Comparison of ENCODE assay signal across 10 mouse cellular contexts in the genomic region with DNA sequence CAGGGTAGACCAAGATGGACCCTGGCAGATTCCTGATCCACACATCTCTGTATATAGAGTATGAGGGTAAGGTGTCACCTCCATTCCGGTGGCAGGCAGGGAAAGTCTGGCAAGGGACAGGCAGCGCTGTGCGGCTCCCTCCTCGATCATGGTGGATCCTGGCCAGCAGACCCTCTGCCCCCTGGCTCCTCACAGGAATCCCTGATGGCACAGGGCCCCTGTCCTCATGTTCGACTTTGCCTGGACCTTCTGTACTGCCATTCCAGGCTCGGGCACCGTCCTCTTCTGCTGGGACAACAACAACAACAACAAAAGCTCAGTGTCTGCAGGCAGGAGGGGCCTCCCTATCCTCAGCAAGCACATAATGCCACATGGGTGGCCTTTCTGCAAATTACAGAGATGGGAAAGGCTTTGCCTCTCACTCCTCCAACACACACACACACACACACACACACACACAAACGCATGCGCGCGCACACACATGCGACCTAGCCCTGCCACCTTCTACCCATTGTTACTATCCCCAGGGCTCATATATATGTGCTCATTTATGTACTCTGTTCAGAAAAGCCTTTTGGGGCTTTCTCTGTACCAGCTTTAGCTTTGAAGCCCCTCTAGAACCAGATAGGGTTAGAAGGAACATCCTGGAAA. TPM values are rescaled to one million over a fixed set of nuclear protein-coding genes. Genes with fewer than 3 reads are reported as not detected.
DNase-seq lines count a peak whose midpoint lies in the region; ATAC-seq and TF ChIP-seq lines count a peak whose summit lies in the region.
"Had no signal": no experiment of that assay in that cellular context is flagged by ENCODE, and none has a peak within 500 bp of the region (broad histone marks: within the 10 kb centered on the region; RNA-seq: fewer than 3 reads in every experiment).

No protein-coding gene starts in this region.

- H3K4me1 ChIP-seq in forebrain, embryonic 16.5 days (replicated peaks; ENCODE audit: control insufficient read depth, insufficient read depth, low read length) = peaks cover 55% of the 10 kb centered on the region
- peaks cover 63% of the 10 kb centered on the region for H3K4me1 ChIP-seq in midbrain, embryonic 10.5 days
- H3K4me1 ChIP-seq in olfactory bulb, adult 2 months (ENCODE audit: control insufficient read depth, insufficient read depth, low read length) = peaks cover 49% of the 10 kb centered on the region
- H3K4me1 ChIP-seq in cerebellum, adult 2 months (ENCODE audit: control insufficient read depth, insufficient read depth, low read length) = peaks cover 14% of the 10 kb centered on the region
- H3K4me1 ChIP-seq: heart, embryonic 15.5 days had no signal

- TF ChIP-seq CTCF in olfactory bulb, adult 2 months (IDR thresholded peaks at IDR 0.05; ENCODE audit: insufficient read depth, low read depth, low read length) = no peak
- TF ChIP-seq CTCF in cerebellum, adult 2 months (IDR thresholded peaks at IDR 0.05; ENCODE audit: borderline replicate concordance, insufficient read depth, low read depth, low read length) = no peak

- peak; percentile 56 for ATAC-seq in forebrain, embryonic 16.5 days

- no peak for TF ChIP-seq POLR2A in olfactory bulb, adult 2 months (IDR thresholded peaks at IDR 0.05; ENCODE audit: insufficient read depth, low read depth, low read length)
- TF ChIP-seq POLR2A in cerebellum, adult 2 months (IDR thresholded peaks at IDR 0.05; ENCODE audit: borderline replicate concordance, insufficient read depth, low read length) = no peak

- no peaks in the 10 kb centered on the region for H3K9me3 ChIP-seq in forebrain, embryonic 16.5 days (ENCODE audit: control insufficient read depth, low read length)
- no peaks in the 10 kb centered on the region for H3K9me3 ChIP-seq in midbrain, embryonic 10.5 days (replicated peaks)
- H3K9me3 ChIP-seq: heart, embryonic 15.5 days had no signal

- H3K36me3 ChIP-seq in forebrain, embryonic 16.5 days (ENCODE audit: control insufficient read depth, insufficient read depth) = peaks cover 10% of the 10 kb centered on the region
- peaks cover 86% of the 10 kb centered on the region for H3K36me3 ChIP-seq in midbrain, embryonic 10.5 days

- H3K27me3 ChIP-seq in forebrain, embryonic 16.5 days (replicated peaks; ENCODE audit: control insufficient read depth, insufficient read depth, low read length) = no peaks in the 10 kb centered on the region
- 0 out of 2 replicates have a peak, but pooled peaks cover 4% of the 10 kb centered on the region for H3K27me3 ChIP-seq in midbrain, embryonic 10.5 days (ENCODE audit: low read depth, poor library complexity, severe bottlenecking)
- no peaks in the 10 kb centered on the region for H3K27me3 ChIP-seq in cerebellum, adult 2 months (ENCODE audit: control insufficient read depth, insufficient read depth, low read length)

- peak overlapping the region; percentile 46 for H3K9ac ChIP-seq in forebrain, embryonic 16.5 days (replicated peaks; ENCODE audit: low read depth, low read length)
- H3K9ac ChIP-seq: heart, embryonic 15.5 days had no signal

- peak overlapping the region; percentile 35 for H3K4me3 ChIP-seq in forebrain, embryonic 16.5 days (replicated peaks; ENCODE audit: low read length)
- peak overlapping the region; percentile 47 for H3K4me3 ChIP-seq in midbrain, embryonic 10.5 days
- H3K4me3 ChIP-seq in olfactory bulb, adult 2 months (ENCODE audit: insufficient read depth, low read depth, low read length) = no peak overlapping the region
- no peak overlapping the region for H3K4me3 ChIP-seq in cerebellum, adult 2 months (replicated peaks; ENCODE audit: insufficient read depth, low read depth, low read length)
- H3K4me3 ChIP-seq: heart, embryonic 15.5 days had no signal

- peak overlapping the region; percentile 97 for H3K27ac ChIP-seq in forebrain, embryonic 16.5 days (ENCODE audit: low read length)
- H3K27ac ChIP-seq in midbrain, embryonic 10.5 days (replicated peaks) = peak overlapping the region; percentile 97
- peak overlapping the region; percentile 87 for H3K27ac ChIP-seq in olfactory bulb, adult 2 months (ENCODE audit: insufficient read depth, low read depth, low read length)
- H3K27ac ChIP-seq in cerebellum, adult 2 months (ENCODE audit: insufficient read depth, low read length) = no peak overlapping the region
- H3K27ac ChIP-seq: heart, embryonic 15.5 days had no signal

- H3K4me2 ChIP-seq in forebrain, embryonic 16.5 days (ENCODE audit: low read length) = peak overlapping the region; percentile 60
- H3K4me2 ChIP-seq: heart, embryonic 15.5 days had no signal

- WGBS in forebrain, embryonic 16.5 days = 9% methylated on average over 12 of the region's 12 CpGs
- 61% methylated on average over 12 of the region's 12 CpGs for WGBS in midbrain, embryonic 10.5 days
- WGBS in olfactory bulb, adult 2 months = 37% methylated on average over 12 of the region's 12 CpGs
- WGBS in cerebellum, adult 2 months = 44% methylated on average over 12 of the region's 12 CpGs

- DNase-seq in right cerebral cortex, adult 2 months (ENCODE audit: low spot score in 2 of 2) = peak; percentile 29 to 47
- no peak for DNase-seq in right cerebral cortex, postnatal 36 days (ENCODE audit: low spot score in 2 of 2)
- peak; percentile 56 for DNase-seq in midbrain, embryonic 10.5 days (ENCODE audit: low spot score)
- DNase-seq in adrenal gland, adult 8-10 months = no peak
- no peak for DNase-seq in cerebellum, adult 2 months
- DNase-seq in ovary, postnatal 10 days (ENCODE audit: low spot score) = no peak
- DNase-seq: kidney, adult 9 months had no signal

RNA-seq across cellular contexts. Expression of a gene that starts 7.6 kb away (rescaled TPM):
- polyA plus RNA-seq in forebrain, embryonic 16.5 days (2015; fragmentation: Nextera tagmentation; extraction: Ambion mirVana) = 52.3 and 59.8 TPM in 2 replicates
- 5.1 and 8.4 TPM in 2 replicates for polyA plus RNA-seq in midbrain, embryonic 10.5 days (2016; fragmentation: Nextera tagmentation; extraction: Ambion mirVana)
- not detected in 2 replicates for polyA plus RNA-seq in olfactory bulb, adult 2 months (2012; ENCODE audit: insufficient read depth, insufficient read length, low replicate concordance, missing spikeins)
- 10 to 100 TPM in 1 of 4 experiments, 1 to 10 TPM in 3; 4.4 to 10.2 (median 7.1) TPM for total RNA-seq in adrenal gland, adult 8-10 months (2022)
- polyA plus RNA-seq in cerebellum, adult 2 months (2012; rRNA removed) = 59.1 and 60.7 TPM in 2 replicates

RNA-seq across cellular contexts. Expression of a gene that starts 11.8 kb away (rescaled TPM):
- 69.1 and 72.2 TPM in 2 replicates for polyA plus RNA-seq in forebrain, embryonic 16.5 days (2015; fragmentation: Nextera tagmentation; extraction: Ambion mirVana)
- polyA plus RNA-seq in midbrain, embryonic 10.5 days (2016; fragmentation: Nextera tagmentation; extraction: Ambion mirVana) = 75.6 and 75.8 TPM in 2 replicates
- polyA plus RNA-seq in olfactory bulb, adult 2 months (2012; ENCODE audit: insufficient read depth, insufficient read length, low replicate concordance, missing spikeins) = 483 TPM in 1 of 2 replicates, not detected in the other
- 100 to 1,000 TPM in 2 of 4 experiments, 10 to 100 TPM in 2; 73.9 to 110 (median 94.0) TPM for total RNA-seq in adrenal gland, adult 8-10 months (2022)
- polyA plus RNA-seq in cerebellum, adult 2 months (2012; rRNA removed) = 465 and 497 TPM in 2 replicates

RNA-seq across cellular contexts. Expression of a gene that starts 44.9 kb away (rescaled TPM):
- 28.7 and 34.4 TPM in 2 replicates for polyA plus RNA-seq in forebrain, embryonic 16.5 days (2015; fragmentation: Nextera tagmentation; extraction: Ambion mirVana)
- polyA plus RNA-seq in midbrain, embryonic 10.5 days (2016; fragmentation: Nextera tagmentation; extraction: Ambion mirVana) = 62.6 and 63.9 TPM in 2 replicates
- polyA plus RNA-seq in olfactory bulb, adult 2 months (2012; ENCODE audit: insufficient read depth, insufficient read length, low replicate concordance, missing spikeins) = not detected in 2 replicates
- total RNA-seq in adrenal gland, adult 8-10 months (2022) = 10 to 100 TPM; 21.2 to 35.5 (median 27.0) TPM
- polyA plus RNA-seq in cerebellum, adult 2 months (2012; rRNA removed) = 47.0 and 48.2 TPM in 2 replicates

RNA-seq across cellular contexts. Expression of a gene that starts 49.2 kb away (rescaled TPM):
- polyA plus RNA-seq in forebrain, embryonic 16.5 days (2015; fragmentation: Nextera tagmentation; extraction: Ambion mirVana) = 19.4 and 21.2 TPM in 2 replicates
- 27.2 and 28.8 TPM in 2 replicates for polyA plus RNA-seq in midbrain, embryonic 10.5 days (2016; fragmentation: Nextera tagmentation; extraction: Ambion mirVana)
- not detected in 2 replicates for polyA plus RNA-seq in olfactory bulb, adult 2 months (2012; ENCODE audit: insufficient read depth, insufficient read length, low replicate concordance, missing spikeins)
- 10 to 100 TPM; 27.9 to 55.0 (median 41.4) TPM for total RNA-seq in adrenal gland, adult 8-10 months (2022)
- polyA plus RNA-seq in cerebellum, adult 2 months (2012; rRNA removed) = 39.8 and 41.3 TPM in 2 replicates

RNA-seq across cellular contexts. Expression of a gene that starts 53.7 kb away (rescaled TPM):
- polyA plus RNA-seq in forebrain, embryonic 16.5 days (2015; fragmentation: Nextera tagmentation; extraction: Ambion mirVana) = 10.2 and 11.9 TPM in 2 replicates
- polyA plus RNA-seq in midbrain, embryonic 10.5 days (2016; fragmentation: Nextera tagmentation; extraction: Ambion mirVana) = 11.7 and 12.5 TPM in 2 replicates
- polyA plus RNA-seq in olfactory bulb, adult 2 months (2012; ENCODE audit: insufficient read depth, insufficient read length, low replicate concordance, missing spikeins) = not detected in 2 replicates
- total RNA-seq in adrenal gland, adult 8-10 months (2022) = 10 to 100 TPM; 53.8 to 66.8 (median 56.1) TPM
- 38.9 and 41.9 TPM in 2 replicates for polyA plus RNA-seq in cerebellum, adult 2 months (2012; rRNA removed)

Comparison
In these comparisons a context has a peak if more than half of its experiments do, and no peak if none do; other contexts are left out.
1. DNase-seq: peak in right cerebral cortex, adult 2 months (2 of 2) and midbrain, embryonic 10.5 days (single experiment); none in right cerebral cortex, postnatal 36 days (0 of 2), adrenal gland, adult 8-10 months (single experiment), cerebellum, adult 2 months (0 of 2) and ovary, postnatal 10 days (single experiment).
2. H3K4me3 ChIP-seq: peak in forebrain, embryonic 16.5 days (single experiment) and midbrain, embryonic 10.5 days (single experiment); none in olfactory bulb, adult 2 months (single experiment) and cerebellum, adult 2 months (single experiment).